Mouse (Mus musculus) telencephalon, adult 2 months (tissue): Measurements from ENCODE around the gene Dnmt3l.
A peak's percentile ranks its signal among the peaks of the same experiment; 100 is the strongest.

ENCODE experiments used
- DNase-seq: peaks from one replicate; pipeline ENCODE4 v3.0.0-alpha.2; 2011; ENCODE audit warnings: low read depth, low spot score

The Dnmt3l gene

DNA sequence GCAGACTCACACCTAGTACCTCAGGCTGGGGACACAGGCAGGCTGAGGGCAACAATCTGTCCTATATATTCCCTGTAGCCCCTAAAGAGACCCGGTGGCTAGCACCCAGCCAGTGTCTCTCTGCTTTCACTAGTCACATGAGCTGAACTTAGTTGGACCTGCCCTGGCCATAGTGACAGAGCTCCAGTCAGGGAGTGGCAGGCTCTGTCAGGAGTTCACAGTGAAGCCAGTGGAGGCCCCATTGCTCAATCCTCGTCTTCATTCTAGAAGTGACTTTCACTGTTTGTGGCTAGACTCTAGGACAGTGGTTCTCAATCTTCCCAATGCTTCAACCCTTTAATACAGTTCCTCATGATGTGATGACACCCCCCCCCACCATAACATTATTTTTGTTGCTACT lies 9.8 kb upstream of the Dnmt3l start:
- no peak for DNase-seq

DNA sequence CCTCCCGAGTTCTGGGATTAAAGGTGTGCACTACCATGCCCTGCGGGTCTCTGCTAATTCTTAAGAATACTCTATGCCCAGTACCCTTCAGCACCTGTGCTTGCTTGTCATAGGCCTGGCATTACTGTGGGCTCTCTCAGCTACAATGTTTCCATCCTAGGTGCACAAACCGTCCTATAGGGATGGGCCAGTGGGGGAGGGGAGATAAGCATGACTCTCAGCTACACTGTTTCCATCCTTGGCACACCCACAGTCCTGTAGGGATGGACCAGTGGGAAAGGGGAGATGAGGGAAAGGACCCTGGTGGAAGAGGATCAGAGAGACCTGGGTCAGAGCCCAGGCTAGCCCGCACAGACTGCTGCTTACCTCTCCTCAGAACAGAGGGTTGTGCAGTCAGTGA lies 4.6 kb upstream of the Dnmt3l start:
- DNase-seq, result no peak

DNA sequence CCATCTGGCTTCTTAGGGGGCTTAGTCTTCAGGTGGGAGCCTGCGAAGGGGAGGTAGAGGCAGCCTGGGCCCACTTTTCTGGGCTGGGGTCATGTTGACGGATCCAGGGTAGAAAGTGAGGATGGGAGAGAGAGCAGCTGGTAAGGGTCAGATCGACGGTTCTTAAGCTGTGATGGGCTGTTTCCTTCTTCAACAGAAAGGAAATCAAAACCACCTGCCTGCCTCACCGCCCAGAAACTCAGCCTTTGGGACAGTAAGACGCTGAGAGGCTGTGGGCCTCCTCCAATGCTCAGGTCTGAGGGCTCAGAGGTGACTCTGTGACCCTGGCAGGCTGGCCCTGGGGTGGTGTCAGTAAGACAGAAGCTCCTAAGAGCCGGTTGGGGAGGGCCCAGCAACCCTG lies 349 bp downstream of the Dnmt3l start:
- DNase-seq, result no peak

DNA sequence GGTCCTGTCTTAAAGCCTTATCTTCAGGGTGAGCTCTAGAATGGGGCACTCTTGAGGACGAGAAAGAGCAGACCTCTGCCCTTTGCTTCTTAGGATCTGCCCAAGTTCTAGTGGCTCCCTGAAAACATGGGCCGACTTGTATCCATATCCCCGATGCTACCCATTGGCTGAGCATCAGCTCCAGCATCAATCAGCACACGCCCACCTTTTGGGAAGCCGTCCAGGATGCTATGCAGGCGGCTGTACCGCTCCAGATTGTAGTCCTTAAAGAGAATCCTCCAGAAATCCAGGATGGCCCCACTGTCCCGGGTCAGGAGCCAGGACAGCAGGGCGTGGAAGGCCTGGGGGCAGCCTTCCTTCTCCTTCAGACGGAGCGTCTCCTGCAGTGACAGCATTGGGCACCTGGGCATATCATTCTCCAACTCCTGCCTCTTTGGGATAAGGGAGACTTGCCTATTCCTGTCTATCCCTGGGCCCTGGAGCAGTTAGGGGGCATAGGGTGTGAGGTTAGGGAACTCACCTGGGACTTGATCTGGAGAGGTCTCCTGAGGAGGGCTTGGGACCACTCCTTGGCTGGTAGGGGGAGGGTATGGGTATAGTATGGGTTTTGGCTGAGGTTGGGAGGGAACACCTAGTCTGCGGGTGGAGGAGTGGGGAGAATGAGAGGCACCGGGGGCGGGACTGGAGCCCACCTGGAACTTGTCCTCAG lies 1.1 kb downstream of the Dnmt3l start:
- peak; percentile 21 for DNase-seq

DNA sequence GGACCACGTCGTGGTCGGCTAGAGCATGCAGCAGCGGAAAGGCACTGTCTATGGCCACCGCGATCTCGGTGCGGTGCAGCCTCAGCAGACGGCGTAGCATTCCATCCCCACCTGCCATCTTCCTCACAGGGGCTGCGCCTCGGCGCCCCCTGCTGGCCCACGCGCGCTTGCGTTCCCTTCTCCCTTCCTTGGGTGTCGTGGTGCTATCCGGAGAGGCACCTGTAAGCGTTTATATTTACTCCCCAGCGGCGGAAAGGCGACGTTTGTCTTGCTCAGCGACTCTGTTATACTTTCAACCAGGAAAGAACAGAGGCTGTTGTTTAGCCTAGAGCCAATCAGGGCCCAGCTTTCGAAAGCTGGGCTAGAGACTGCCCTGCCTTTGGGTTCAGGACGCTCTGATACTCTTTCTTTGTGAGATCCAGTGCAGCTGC lies 1.7 kb downstream of the Dnmt3l start, which contains the start of gene Aire:
Gene Aire, minus strand, starts transcription at position 205 of the 431 bp plus-strand sequence.
- DNase-seq, result no peak

DNA sequence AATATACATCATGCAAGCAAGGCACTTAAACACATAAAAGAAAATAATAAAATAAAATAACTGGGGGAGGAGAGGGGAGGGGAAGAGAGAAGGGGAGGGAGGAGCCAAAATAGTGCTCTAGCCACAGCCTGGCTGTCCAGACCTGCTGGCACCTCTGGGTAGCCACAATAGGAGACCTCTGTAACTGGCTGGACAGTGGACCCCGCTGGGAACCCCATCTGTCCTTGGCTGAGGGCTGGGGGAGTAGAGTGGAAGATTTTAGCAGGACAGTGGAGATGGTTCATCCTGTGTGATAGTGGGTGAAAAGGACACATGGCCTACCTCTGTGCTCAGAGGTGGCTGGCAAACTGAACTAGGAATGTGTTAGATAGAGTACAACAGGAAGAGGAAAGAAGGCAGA lies 2.8 kb downstream of the Dnmt3l start:
- DNase-seq, result no peak

DNA sequence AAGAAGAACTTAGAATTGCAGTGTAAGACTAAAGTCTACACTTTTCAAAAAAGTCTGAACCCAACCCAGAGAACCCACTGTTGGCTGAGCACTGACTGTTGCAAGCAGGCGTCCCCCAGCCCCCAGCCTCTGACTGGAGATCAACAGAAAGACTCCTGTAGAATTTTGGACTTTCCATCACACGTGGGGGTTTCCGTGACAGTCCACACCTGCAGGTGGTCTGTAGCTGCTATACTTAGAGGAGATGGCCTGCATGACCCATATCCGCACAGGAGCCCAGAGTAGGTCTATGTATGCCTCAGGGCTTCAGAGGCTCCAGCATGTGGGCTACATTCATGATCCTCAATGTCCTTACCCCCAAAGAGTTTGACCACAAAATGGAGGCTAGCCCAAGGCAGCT lies 4.6 kb downstream of the Dnmt3l start:
- DNase-seq, result no peak

DNA sequence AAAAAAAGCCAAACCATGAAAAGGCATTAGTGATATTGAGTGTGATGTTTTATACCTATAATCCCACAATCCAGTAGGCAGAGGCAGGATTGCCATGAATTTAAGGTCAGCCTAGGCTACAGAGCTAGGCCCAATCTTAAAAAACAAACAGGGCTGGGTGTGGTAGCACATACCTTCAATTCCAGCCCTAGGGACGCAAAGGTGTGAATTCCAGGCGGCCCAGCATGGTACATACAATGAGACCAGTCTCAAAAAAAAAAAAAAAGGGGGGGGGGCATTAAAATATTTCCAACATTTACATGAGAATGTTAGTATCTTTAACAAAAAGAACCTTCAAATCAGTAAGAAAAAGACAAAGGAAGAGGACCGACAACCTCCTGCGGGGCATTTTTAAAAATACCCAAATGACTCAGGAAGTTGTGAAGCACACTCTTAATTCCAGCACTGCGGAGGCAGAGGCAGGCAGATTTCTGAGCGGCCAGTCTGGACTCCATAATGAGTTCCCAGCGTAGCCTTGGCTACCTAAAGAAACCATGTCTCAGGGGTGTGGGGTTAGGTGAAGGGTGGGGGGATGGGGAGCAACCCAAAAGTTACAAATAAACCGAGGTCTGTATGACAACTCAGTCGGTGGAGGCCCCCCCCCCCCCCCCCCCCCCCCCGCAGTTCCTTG lies 6.4 kb downstream of the Dnmt3l start:
- no peak for DNase-seq

DNA sequence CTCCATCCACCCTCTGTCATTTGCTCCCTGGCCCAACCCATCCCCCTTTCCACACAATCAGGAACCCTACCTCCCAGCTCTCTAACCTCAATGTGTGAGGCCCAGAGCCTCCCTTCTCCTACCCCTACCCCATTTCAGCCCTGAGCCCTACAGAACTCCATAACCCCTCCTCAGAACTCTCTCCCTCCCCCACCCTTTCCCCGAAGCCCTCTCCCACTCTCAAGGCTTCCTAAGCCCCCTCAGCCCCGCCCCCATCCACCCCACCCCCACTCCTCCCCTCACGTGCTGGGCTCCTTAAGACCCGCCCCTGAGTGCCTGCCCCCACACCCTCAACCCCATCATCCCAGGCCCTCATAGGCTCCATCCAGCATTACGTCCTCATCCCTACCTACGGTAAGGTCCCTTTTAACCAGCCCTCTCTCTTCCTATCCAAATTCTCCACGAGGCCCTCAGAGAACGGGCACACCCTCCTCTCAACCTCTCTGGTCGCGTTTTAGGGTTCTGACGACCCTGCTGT lies 7.8 kb downstream of the Dnmt3l start:
- no peak for DNase-seq

DNA sequence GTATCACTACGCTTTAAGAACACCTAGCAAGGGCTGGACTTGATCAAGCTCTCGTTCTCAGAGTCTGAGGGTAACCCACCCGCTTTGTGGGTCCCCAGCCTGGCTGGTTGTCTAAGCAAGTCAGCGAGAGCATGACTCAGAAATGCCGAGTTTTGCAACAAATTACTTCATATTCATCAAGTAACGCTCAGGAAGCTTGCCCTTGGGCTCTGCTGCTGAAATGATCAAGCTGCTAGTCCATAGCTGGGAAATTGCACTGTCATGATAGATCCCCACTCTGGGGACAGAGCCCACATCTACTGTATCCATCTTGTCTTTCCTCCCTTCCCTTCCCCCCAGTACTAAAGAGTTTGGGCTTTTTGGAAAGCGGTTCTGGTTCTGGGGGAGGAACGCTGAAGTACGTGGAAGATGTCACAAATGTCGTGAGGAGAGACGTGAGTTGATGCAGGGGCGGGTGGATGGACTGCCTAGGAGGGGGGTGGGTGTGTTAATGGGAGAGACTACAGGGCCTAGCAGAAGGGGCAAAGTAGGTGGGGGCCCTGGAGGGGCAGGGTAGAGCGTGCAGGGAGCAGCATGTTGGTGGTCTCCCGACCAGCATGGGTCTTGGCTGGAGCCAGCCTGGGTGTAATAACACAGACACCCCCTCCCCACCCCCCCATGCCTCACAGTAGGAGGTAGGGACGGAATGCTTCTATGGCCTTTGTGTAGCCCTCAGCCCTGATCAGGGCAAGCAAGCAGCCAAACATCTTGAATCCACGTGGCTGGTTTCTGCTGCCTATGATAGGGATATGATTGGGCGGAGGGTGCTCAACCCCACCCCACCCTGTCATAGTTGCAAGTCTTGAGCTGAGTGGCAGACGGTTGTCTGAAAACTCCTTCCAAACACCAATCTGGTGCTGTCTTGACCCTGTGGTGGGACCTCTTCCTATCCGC lies 13.2 kb downstream of the Dnmt3l start:
- no peak for DNase-seq

DNA sequence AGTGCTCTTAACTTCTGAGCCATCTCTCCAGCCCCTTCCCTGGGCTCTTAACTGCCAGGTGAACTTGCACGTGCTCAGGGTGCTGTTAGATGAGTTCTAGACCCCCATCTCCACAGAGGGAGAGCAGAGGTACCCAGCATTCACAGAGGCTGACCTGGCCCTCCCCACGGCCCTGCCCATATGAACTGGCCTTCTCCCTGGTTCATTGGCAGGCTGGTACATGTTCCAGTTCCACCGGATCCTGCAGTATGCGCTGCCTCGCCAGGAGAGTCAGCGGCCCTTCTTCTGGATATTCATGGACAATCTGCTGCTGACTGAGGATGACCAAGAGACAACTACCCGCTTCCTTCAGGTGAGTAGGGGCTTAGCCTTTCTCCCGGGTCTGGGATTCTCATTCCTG lies 15.3 kb downstream of the Dnmt3l start:
- DNase-seq, result no peak

DNA sequence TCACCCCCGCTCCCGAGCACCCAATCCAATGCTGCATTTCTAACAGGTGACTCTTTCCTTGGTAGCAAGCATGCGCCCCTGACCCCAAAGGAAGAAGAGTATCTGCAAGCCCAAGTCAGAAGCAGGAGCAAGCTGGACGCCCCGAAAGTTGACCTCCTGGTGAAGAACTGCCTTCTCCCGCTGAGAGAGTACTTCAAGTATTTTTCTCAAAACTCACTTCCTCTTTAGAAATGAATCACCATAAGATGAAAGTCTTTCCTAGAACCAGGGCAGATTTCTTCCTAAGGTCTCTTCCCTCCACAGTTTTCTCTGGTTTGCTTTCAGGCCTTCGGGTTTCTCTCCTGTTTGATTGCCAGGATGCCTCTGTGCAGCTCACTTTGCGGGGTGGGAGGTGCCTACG lies 21.4 kb downstream of the Dnmt3l start:
- no peak for DNase-seq

DNA sequence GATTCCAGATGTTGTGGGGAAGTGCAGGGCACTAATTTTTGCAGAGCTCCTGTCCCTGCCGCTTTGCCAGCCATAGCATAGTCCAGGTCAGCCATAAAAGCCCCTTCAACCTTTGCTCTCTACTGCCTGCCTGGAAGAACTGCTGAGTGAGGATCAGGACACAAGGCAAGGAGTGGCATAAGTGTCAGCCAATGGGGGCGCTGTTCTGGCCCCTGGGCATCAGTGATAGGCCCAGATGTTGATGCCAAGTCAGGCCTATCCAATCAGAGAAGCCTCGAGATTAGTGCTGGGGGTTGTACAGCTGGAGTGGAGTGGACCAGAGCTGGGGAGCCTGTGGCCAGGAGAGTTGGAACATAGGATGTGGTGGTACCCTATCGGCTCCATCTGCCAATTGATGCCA lies 25.5 kb downstream of the Dnmt3l start:
- DNase-seq, result no peak

DNA sequence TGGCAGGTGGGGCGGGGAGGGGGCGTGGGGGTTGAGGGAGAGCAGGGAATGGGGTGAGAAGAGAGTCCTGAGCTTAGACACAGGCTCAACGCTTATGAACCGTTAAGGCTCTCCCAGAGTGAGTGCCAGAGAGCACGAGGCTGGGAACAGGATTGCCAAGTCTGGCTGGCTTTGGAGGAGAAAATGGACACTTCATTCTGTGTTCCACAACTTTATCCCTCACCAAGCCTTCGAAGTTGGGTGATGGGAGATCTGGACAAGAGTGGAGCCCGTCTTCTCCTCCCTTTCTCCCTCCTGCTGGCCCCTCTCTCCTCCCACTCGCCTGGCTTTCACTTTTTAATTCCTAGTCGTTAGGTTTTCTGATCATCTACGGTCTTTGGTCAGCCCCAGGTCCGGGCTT lies 26.8 kb downstream of the Dnmt3l start:
- DNase-seq, result no peak

DNA sequence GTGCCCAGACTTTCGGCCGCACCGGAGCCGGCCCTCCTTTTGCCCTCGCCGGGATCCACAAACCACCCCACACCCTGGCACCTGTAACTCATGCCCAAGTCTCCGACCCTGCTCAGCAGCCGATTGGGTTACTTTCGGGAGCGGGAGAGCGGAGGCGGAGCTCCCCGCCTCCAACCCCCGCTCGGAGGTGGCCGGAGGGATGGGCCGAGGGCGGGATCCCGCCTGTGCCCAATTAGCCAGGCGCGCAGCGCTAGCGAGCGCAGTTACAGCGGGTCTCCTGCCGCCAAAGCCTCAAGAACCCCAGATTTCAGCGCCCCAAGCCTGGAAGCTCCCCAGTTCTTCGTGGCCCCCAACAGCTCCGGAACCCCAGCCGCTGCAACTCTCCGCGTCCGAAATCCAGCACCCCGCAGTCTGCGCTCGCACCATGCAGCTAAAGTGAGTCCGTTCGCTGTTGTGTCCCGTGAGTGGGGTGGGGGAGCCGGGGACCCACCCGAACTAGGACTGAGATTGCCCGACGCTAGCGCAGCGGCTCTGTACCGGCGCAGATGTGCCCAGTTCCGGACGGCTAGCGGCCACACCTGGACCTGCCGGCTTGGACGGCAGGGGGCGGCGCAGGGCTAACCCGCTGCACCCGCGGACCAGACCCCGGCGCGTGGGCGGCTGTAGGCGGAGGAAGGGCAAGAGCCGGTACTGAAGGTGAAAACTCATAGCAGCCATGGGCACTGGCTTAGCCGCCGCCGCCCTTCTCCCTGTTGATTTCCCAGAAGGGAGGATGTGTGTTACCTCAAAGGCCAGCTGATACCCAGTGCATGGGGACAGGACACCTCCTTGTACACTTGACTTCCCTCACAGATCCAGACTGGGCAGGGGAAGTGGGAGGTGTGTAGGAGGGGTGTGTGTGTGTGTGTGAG lies 27.6 kb downstream of the Dnmt3l start, which contains the start of gene Icosl:
Gene Icosl, plus strand, starts transcription at position 202 of the 911 bp plus-strand sequence.
- DNase-seq, result no peak

DNA sequence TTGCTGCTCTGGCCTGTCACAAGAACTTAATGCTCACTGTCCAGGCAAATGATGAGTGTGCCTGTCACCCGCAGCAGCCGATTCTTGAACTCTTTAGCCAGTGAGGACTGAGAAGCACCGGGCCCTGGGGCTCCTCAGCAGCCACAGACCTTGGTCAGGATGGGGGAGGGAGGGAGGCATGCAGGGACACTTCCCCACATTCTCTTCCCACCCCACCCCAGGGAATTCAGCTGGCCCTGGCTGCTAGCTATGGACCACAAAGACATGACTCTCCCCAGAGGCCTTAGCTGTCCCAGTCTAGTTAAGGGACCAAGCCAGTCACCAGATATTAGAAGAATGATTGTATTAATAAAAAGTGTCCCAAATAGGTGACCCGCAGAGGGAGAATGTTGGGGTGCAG lies 32.4 kb downstream of the Dnmt3l start:
- DNase-seq, result no peak

DNA sequence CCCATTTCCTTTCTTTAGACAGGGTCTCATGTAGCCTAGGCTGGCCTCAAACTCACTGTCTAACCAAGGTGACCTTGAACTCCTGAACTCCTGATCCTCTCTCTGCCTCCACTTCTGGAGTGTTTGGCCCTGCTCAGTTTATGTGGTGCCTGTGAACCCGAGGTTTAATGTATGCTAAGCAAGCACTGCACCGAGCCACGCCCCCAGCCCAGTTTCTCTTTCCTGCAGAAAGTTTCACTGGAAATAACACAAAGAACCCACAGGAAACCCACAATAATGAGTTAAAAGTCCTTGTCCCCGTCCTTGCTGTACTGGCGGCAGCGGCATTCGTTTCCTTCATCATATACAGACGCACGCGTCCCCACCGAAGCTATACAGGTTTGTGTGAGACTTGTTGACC lies 33.2 kb downstream of the Dnmt3l start:
- no peak for DNase-seq

DNA sequence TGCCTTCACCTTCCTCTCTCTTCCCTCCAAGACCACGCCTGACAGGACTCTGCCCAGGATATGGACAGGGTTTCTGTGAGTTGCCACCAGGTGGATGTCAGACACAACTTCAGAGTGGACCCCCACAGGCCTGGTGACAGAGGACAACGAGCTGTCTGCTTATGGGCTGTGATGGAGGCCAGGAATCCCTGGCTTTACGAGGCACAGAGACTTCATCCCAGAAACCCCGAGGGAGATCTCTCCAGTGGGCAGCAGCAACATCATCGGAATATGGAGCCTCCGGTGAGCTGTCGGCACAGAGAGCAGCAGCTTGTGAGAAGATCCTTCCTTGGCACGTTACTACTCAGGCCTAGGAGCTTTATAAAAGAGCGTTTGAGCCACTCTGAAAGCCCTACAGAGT lies 36.1 kb downstream of the Dnmt3l start:
- no peak for DNase-seq

DNA sequence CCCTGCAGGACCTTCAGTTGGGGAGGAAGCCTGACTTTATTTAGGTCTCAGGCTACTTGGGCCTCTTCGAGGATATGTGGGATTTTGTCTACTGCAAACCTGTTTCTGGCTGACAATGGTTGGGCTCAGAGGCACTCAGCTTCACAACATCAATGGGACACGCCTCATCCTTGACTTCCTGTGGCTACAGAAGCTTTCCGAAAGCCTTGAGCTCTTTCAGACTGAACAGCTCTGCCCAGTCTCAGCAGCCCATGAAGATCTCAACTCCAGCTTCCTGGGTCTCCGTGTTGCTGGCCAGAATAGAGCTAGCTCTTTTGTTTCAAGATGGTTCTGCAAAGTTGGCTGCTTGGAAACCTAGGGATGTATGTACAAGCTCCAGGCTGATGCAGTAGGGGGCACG lies 36.5 kb downstream of the Dnmt3l start:
- no peak for DNase-seq

DNA sequence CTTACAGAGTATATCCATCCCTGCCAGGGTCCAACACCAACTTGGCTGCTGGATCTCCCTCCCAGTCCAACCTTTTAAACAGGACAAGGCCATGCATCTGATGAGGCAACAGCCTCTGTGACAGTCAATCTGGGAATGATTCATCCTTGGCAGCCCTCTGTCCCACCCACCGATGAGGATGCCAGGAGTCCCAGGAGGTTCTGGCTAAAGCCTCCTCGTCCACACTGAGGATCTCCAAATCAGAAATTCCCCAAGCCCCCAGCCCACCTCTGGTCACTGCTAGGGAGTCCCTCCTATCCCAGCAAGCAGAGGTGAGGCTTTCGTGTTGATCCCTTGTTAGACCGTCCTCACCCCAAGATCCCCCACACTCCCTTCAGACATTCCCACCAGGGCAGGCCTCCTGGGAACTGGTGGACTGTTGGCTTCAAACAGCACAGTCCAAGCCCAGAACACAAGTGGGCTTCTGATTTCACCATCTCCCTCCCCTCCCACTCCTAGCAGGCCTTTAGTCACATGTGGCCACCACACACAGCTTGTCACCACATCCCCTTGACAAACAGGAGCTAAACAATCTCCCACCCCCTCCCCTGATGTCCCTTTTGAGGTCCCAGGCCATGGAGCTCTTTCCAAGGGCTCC lies 38.3 kb downstream of the Dnmt3l start:
- no peak for DNase-seq

DNA sequence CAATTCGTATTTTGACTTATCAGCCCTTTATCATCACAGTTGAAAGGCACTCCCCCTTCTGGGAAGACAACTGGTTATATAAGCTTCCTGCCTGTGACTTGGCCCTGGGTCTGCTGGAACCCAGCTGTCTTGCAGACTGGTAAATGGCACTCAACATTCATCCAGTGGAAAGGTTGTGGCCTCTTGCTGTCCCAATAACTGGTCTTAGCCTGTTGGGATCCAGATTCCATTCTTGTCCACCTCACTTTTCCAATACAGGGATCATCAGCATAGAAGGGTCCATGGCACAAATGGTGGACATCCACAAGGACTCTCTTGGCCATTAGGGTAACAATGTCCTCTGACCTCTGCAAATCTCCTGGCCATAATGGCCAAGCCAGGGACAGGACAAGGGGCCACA lies 42.3 kb downstream of the Dnmt3l start:
- no peak for DNase-seq
